Mouse (Mus musculus) megakaryocyte, embryonic 14.5 days (primary cell): ENCODE results near the gene Nr1h4. TPM values are rescaled to one million over a fixed set of nuclear protein-coding genes. Genes with fewer than 3 reads are reported as not detected.
A peak's percentile ranks its signal among the peaks of the same experiment; 100 is the strongest.

Source experiments
- H3K27me3 ChIP-seq: replicated peaks from 2 replicates; pipeline ENCODE3; 2012; ENCODE audit warnings: inconsistent platforms
- H3K36me3 ChIP-seq: replicated peaks from 2 replicates; pipeline ENCODE3; 2012; ENCODE audit warnings: low read length, inconsistent platforms, mixed read lengths
- H3K4me1 ChIP-seq: 2 replicates; pipeline ENCODE4 v1.6.1; 2012; ENCODE audit warnings: inconsistent platforms
- H3K4me3 ChIP-seq: replicated peaks from 2 replicates; pipeline ENCODE3; 2012; ENCODE audit warnings: moderate library complexity, mild to moderate bottlenecking, inconsistent platforms
- H3K9me3 ChIP-seq: 2 replicates; pipeline ENCODE4 v1.6.1; 2012; ENCODE audit warnings: inconsistent platforms
- FLI1 ChIP-seq: IDR thresholded peaks from 2 replicates; pipeline ENCODE4 v1.6.1; 2012; ENCODE audit warnings: low read length, inconsistent platforms, mixed read lengths
- GATA1 ChIP-seq: IDR thresholded peaks from 3 replicates; pipeline ENCODE4 v1.6.1; 2012; ENCODE audit warnings: mixed read lengths, low read length, inconsistent platforms, borderline replicate concordance
- polyA plus RNA-seq: library from polyadenylated mRNA; stranded (reverse); fragments of >175 nt; gene quantifications from 2 replicates; pipeline ENCODE4 v1.2.3, GENCODE M21; 2012; ENCODE audit warnings: low replicate concordance; ENCODE audit not compliant: insufficient read depth

The Nr1h4 gene
- polyA plus RNA-seq, 1 experiment, result 0.16 TPM

DNA sequence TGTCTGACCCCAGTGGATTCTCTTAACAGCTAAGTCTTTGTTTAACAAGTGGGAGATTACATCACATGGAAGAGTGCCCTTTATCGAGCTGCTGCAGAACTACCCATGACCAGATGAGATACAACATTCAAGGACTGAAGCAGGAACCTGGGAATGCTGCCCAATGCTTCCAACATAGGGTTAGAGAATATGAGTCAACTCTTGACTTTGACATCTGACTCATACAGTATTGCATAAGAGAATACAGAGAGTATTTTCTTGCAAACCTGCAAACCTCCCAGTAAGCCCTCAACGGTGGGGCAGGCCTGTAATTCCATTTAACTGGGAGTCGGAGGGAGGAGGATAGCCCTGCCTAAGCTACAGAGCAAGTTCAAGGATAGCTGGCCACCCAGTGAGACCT, 74.6 kb downstream of the Nr1h4 start:
- Histone ChIP-seq H3K27me3 (no peaks in the 10 kb centered on the region), H3K9me3 (no peaks in the 10 kb centered on the region), H3K4me3 (no peak overlapping the region), H3K36me3 (no peaks in the 10 kb centered on the region), H3K4me1 (peaks cover 85% of the 10 kb centered on the region)
- TF ChIP-seq GATA1 (no peak), FLI1 (no peak)

DNA sequence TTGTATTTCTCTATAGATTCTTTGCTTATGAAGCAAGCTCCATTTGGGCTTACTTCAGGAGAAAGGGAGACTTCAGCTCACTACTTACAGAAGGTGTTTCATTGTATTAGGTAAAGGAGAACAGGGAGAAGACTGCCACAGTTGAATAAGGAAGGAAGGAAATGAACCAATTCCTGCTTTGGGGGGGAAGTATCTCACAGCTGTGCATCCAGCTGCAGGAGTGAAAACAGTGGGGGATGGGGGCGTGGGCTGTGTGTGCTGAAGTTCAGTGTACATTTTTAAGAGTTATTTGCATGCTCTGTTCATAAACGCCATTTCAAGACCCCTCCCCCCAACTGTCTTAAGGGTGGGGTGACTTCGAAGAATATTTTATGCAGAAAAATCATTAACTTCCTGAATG, 79.6 kb downstream of the Nr1h4 start:
- no peaks in the 10 kb centered on the region for H3K27me3 ChIP-seq
- peaks cover 89% of the 10 kb centered on the region for H3K4me1 ChIP-seq
- no peaks in the 10 kb centered on the region for H3K9me3 ChIP-seq
- no peak for TF ChIP-seq FLI1
- no peak for TF ChIP-seq GATA1
- peak overlapping the region; percentile 87 for H3K4me3 ChIP-seq
- peaks cover 1% of the 10 kb centered on the region for H3K36me3 ChIP-seq

DNA sequence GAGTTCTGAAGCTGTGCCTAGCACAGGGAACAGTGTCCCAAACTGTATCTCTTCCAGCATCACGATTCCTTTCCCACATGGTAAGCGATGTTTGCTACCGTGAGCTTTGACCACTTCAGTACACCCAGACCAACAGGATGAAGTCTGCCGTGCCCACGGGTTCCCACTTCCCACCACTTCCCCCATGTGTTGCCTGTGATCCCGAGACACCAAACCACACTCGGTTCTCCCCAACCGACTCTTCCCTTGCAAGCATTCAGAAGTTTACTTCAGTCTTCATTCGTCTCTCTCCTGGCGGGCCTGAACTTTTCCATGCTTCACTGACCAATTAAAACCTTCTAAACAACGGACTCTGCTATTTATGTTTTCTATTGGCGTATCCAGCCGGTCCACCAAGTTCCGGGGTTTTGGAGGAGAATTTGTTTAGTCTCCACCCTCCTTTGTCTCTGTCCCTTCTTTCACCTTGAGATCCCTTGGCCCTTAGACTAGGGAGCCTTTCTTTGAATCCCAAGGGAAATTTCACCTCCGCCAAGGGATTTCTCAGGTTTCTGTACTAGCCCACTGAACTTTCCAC, 80.2 kb downstream of the Nr1h4 start:
- Histone ChIP-seq H3K4me3 (peak overlapping the region; percentile 87), H3K36me3 (peaks cover 6% of the 10 kb centered on the region), H3K27me3 (no peaks in the 10 kb centered on the region), H3K4me1 (peaks cover 83% of the 10 kb centered on the region), H3K9me3 (peaks cover 4% of the 10 kb centered on the region)
- TF ChIP-seq GATA1 (no peak; the same call in 2 of the 3 replicates), FLI1 (peak; percentile 76)

DNA sequence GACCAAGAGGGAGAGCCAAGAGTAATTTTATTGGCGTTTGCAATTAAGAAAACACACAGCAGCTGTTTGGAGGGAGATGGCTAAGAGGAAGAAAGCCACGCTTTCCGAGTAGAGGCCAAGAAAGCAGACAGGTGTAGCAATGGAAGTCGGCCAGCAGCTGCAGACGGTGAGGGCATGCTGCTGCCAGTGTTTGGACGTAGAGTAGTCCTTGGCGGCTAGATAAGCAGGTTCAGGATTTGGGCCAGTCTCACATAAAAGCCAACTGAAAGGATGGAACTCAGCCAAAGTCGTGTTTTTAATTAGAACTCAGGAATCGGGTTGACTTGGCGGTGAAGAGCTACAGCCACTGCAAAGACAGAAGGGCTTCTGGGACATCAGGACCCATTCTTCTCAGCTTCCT, 83.0 kb downstream of the Nr1h4 start:
- no peak for TF ChIP-seq GATA1
- no peak for TF ChIP-seq FLI1
- Histone ChIP-seq H3K4me1 (peaks cover 67% of the 10 kb centered on the region), H3K36me3 (peaks cover 6% of the 10 kb centered on the region), H3K27me3 (no peaks in the 10 kb centered on the region), H3K9me3 (peaks cover 4% of the 10 kb centered on the region), H3K4me3 (no peak overlapping the region)

DNA sequence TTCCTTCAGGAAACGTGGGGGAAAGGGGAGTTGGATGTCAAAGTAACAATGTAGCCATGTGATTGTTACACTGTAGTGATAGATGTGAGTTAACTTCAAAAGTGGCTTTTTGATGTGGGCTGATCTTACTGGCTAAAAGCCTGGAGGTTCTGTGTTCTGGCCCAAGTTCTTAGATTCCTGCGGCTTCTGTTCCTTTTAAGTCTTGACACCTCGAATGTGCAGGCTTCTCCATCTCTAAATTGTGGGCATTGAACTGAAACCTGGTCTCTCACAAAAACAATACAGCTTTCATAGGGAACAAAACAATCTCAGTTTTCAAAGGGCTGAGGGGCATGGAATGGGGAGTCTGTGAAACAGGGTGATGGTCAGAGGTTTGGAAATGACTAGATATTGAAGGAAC, 89.0 kb downstream of the Nr1h4 start:
- peaks cover 27% of the 10 kb centered on the region for H3K36me3 ChIP-seq
- H3K4me3 ChIP-seq, result peak overlapping the region; percentile 95
- no peaks in the 10 kb centered on the region for H3K27me3 ChIP-seq
- TF ChIP-seq GATA1 (no peak), FLI1 (no peak)
- peaks cover 11% of the 10 kb centered on the region for H3K9me3 ChIP-seq
- H3K4me1 ChIP-seq, result peaks cover 48% of the 10 kb centered on the region

DNA sequence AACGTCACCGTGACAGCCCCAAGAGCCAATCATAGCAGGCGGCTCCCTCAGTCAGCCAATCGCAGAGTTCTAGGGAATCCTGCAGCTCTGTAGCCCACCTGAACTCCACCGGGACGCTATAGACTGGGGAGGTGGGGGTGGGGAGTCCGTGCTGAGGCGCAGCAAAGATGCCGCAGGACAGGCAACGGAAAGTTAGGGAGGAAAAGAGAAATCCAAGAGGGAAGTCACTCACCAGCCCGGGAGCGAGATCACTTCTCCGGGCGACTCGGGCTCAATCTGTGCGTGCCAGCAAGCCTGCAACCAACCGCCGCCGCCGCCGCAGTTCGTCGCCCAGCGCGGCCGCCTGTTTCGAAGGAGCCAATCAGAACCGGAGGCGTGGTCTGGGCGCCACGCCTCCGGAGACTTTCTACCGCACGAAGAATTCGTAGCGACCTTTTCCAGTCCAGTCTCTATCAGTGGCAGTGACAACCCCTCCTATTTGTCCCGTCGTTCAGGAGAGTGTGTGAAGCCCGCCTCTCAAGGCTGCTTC, 89.7 kb downstream of the Nr1h4 start, which contains the start of gene Gas2l3:
Gas2l3 (minus strand) TSS at position 345 of the 529 bp plus-strand sequence.
- peaks cover 49% of the 10 kb centered on the region for H3K4me1 ChIP-seq
- peaks cover 29% of the 10 kb centered on the region for H3K36me3 ChIP-seq
- TF ChIP-seq GATA1 (no peak), FLI1 (no peak)
- H3K9me3 ChIP-seq, result peaks cover 10% of the 10 kb centered on the region
- H3K27me3 ChIP-seq, result no peaks in the 10 kb centered on the region
- peak within 1 kb of the TSS; percentile 95 for H3K4me3 ChIP-seq

DNA sequence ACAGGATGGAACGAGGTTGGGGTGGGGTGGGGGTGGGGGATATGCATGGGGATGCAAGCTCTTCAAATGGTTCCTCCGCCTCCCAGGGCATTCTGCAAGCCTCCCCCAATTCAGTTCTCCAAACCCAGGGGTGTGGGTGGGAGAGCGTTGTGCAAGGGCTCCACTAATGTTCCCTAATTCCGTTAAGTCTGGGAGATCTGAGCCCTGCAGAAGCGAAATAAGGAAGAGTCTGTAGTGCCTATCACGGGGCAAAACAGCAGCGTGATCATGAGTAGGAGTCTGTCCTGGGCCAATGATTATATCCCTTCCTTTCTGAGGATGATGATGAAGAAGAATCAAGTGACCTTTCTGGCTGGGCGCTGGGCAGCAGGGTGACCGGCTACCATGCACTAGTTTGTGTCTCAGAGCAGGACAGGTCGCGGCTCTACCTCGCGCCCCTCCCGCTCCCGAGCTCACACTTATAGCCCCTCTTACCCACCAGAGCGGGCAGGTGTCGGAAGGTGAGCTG, 90.2 kb downstream of the Nr1h4 start:
- Histone ChIP-seq H3K4me1 (peaks cover 53% of the 10 kb centered on the region), H3K4me3 (peak overlapping the region; percentile 95), H3K9me3 (peaks cover 6% of the 10 kb centered on the region), H3K36me3 (peaks cover 29% of the 10 kb centered on the region), H3K27me3 (no peaks in the 10 kb centered on the region)
- no peak for TF ChIP-seq FLI1
- no peak for TF ChIP-seq GATA1

DNA sequence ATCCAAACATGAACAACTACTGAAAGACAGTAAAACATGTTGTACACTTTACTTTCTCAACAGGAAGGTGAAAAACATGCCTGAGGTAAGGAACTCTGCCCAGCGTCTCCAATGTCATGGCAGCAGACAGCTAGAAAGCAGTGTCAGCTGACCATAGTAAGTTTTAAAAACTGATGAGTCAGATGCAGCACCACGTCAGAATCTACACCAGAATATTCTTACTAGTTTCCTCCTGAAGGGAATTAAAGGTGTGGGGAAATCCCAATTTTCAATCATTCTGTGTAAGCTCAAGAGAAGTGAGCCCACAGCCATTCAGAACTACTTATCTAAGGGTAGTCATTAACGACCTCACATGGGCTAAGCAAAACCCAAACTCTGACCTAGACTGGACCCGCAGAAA, 90.7 kb downstream of the Nr1h4 start:
- Histone ChIP-seq H3K4me3 (peak overlapping the region; percentile 95), H3K4me1 (peaks cover 59% of the 10 kb centered on the region), H3K36me3 (peaks cover 34% of the 10 kb centered on the region), H3K27me3 (no peaks in the 10 kb centered on the region), H3K9me3 (peaks cover 6% of the 10 kb centered on the region)
- no peak for TF ChIP-seq FLI1
- TF ChIP-seq GATA1, result no peak

DNA sequence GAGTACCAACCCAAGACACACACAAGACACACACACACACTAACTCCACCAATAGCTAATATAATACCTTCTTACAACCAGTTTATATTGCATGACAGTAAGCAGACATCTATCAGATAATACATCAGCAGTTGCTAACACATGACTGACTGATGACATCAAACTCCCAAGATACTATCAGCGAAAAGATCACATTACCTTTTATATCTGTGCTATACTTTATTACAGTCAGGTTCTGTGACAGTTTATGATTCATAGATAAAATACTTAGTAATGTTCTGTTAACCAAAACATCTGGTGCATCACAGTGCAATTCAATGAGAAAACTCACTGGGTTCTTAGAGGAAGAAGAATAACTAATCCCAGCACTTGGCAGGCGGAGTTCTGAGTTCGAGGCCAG, 91.4 kb downstream of the Nr1h4 start:
- Histone ChIP-seq H3K36me3 (peaks cover 41% of the 10 kb centered on the region), H3K4me3 (no peak overlapping the region), H3K4me1 (peaks cover 59% of the 10 kb centered on the region), H3K27me3 (no peaks in the 10 kb centered on the region), H3K9me3 (peaks cover 6% of the 10 kb centered on the region)
- TF ChIP-seq GATA1 (no peak), FLI1 (no peak)

DNA sequence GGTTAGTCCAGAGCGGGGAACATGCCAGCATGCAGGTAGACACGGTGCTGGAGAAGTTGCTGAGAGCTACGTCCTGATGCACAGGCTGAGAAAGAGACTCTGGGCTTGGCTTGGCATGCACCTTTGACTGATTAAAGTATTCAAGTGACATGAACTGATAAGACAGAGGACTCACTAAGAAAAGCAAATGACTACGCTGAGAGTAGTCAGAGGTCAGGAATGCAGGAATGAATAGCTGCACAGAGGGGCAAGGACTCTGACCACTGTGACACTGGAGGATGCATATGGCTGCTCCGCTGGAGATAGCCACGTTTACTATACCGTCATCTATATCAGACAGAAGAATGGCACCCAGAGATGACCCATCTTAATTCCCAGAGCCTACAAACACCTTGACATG, 94.0 kb downstream of the Nr1h4 start:
- H3K4me3 ChIP-seq, result peak overlapping the region; percentile 38
- H3K27me3 ChIP-seq, result no peaks in the 10 kb centered on the region
- H3K4me1 ChIP-seq, result peaks cover 50% of the 10 kb centered on the region
- H3K9me3 ChIP-seq, result peaks cover 6% of the 10 kb centered on the region
- peaks cover 67% of the 10 kb centered on the region for H3K36me3 ChIP-seq
- TF ChIP-seq FLI1, result no peak
- TF ChIP-seq GATA1, result no peak
